Mouse (Mus musculus): ENCODE measurements around the gene Rfc1.
A peak's percentile ranks its signal among the peaks of the same experiment; 100 is the strongest.

Rfc1 gene

DNA sequence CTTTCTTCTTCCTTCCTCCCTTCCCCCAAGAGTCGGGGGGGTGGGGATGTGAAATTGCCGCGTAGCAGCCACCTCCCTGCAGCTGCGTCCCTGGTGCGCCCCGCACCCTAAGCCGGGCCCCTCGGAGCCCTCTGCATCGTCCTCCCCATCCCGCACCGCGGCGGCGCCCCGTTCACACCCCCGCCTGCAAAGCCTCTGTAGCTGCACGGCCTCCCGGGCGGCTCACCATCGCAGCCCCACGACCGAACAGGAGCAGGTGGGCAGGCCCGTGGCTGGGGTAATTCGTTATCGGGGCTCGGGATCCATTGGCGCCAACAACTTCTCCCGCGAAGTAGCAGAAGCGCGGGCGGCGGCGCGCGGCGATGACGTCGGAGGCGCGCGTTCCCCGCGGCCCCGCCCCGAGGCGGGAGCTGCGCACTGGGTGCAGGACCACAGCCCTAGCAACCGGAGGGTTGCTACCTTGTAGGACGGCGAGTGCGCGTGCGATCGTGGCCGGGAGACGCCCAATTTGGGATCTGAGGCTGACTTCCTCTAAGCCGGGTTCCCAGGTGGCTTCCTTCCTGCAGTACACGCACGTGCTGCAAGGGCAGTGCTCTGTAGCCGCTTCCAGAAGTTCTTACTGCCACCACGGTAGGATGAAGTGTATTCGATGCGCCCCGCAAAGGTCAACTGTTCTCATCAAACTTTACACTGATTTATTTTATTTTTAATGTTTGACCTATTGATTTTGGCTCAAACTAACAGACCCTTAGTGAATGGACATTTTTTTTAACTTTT lies at the start of gene Rfc1:
Rfc1 (minus strand) TSS at position 373 of the 777 bp plus-strand sequence.
- DNase-seq (ENCODE audit: low spot score) = peak; percentile 91

DNA sequence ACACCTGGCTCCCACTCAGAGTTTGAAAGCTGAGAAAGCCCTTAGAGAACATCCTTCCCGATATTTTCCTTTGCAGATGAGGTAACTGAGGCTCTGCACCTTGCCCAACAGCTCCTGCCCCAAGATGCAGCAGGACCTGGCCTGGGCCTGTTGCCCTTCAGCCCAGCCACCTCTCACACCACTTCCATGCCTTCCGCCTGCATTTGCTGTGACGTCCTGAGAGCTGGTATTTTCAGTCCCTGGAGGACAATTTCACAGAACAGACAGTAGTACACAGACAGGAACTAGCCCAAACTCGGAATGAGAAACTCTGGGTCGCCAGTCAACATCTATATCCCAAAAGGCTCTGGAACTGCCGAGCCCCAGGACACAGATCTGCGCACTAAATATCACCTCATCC lies 39.3 kb upstream of the Rfc1 start:
- no peak for DNase-seq (ENCODE audit: low spot score)

DNA sequence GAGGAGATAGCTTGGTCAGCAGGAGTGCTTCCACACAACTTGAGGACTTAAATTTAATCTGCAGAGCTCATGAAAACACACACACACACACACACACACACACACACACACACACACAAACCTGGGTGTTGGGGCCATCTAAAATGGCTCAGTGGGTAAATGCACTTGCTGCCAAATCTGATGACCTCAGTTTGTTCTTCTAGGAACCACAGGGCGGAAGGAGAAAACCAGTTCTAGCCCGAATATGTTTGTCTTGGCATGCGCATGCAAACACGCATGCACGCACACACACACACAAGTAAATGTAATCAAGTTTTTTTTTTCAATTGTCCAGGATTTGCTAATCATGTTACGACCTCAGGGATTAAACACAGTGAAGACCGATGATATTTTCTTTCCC lies 36.1 kb upstream of the Rfc1 start:
- DNase-seq (ENCODE audit: low spot score) = no peak

DNA sequence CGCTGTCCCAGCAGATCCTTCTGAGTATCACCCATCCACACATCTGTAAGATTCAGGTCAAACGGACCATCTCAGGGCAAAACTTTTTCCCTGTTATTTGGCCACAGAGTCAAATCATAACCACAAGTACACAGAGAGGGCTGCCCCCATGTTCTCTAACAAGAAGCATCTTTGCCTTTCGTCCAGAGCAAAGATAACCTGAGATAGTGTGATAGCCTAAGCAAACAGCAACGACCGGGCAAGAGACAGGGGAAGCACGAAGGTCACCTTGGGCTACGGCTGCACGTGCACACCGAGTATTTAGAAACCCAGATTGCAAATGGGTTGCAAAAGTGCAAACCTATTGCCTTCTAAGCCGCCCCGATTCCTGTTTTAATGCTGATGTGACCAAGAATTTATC lies 32.4 kb upstream of the Rfc1 start:
- no peak for DNase-seq (ENCODE audit: low spot score)

DNA sequence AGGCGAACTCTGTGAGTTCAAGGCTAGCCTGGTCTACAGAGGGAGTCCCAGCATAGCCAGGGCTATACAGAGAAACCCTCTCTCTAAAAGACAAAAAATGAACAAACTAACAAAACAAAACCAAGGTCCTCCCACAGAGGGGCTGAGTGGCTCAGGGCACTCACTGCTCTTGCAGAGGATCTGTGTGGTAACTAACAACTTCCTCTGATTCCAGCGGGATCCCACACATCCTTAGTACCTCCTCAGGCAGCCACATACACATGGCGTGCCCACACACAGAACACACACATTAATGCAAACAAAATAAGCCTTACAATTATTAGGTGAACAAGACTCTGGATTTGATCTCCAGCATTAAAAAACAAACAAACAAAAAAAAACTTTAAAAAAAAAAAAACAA lies 22.3 kb upstream of the Rfc1 start:
- DNase-seq (ENCODE audit: low spot score) = no peak

DNA sequence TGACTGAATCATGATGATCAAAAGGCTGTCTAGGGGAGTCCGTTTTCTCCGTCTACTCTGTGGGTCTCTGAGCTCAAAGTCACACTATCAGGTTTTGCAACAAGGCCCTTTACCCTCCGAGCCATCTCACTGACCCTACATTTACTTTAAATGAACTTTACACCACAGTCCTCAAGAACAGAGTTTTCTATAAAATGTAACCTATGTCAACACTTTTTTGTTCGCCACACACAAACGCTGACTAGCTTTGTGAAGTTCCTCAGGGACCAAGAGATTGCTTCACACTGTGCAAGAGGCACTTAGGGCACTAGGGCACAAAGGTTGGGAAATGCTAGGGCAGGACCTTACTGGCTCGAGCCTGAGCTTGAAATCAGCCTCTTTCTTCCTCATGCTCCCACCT lies 21.4 kb upstream of the Rfc1 start:
- no peak for DNase-seq (ENCODE audit: low spot score)

DNA sequence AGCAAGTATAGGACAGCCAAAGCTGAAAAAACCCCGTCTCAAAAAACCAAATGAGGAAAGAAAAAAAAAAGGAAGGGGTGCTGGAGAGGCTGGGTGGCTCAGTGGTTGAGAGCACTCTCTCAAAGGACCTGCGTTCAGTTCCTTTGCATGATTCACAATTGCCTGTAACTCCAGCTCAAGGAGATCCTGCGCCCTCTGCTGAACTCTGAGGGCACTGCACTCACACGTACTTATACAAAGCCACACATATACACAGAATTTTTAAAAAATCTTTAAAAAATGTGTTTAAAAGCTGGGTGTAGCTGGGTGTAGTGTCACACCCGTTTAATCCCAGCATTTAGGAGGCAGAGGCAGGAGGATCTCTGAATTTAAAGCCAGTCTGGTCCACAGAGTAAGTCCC lies 19.5 kb upstream of the Rfc1 start:
- no peak for DNase-seq (ENCODE audit: low spot score)

DNA sequence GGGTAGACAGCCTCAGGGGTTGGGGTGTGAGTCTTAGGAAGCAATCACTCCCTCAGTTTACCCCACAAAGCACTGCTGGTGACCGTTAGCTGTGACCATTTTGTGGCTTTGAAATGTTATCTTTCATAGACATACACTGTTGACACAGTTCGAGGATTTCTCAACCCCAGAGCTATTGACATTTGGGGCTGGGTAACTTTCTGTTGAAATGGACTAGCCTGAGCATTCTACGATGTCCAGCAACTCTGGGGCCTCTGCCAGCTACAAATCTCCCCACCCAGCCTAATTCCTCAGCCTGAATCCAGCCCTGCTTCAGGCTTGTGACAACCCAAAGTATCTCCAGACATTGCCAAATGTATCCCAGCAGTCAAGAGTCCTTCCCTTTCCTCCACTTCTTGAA lies 18.6 kb upstream of the Rfc1 start:
- no peak for DNase-seq (ENCODE audit: low spot score)

DNA sequence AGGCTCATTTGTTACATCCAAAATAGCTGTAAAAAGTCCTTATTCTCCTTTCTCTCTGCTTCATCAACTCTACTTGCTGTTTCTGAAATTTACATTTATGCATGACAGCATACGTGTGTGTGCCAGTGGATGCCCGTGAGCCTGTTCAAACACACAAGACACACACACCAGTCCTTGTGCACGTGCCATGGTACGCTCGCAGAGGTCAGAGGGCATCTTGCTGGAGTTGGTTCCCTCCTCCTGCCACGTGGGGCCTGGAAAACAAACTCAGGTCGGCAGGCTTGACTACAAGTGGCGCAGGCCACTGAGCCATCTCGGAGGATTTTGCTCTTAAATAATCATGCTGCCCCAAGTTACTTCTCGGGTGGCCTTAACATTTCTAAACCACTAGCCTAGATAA lies 15.0 kb upstream of the Rfc1 start:
- DNase-seq (ENCODE audit: low spot score) = no peak

DNA sequence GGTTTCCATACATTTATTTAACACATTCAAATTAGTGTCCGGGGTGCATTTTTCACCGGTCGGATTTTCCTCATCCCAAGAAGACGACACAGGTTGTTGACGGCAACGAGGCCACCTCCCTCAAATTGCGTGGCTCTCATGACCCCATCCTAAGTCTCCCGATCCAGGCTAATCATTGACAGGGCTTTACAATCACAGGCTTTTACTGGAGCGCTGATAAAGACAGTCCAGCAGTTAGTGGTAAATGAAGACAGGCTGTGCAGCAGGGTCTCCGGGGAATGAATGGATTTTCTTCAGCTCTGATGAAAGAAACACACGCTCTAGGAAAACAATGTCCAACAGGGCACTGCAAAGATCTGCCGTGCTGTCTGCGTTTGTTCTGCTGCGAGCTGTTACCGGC lies 12.7 kb upstream of the Rfc1 start, which contains the start of gene Klb:
Klb (plus strand) TSS at position 147 of the 400 bp plus-strand sequence.
- no peak for DNase-seq (ENCODE audit: low spot score)

DNA sequence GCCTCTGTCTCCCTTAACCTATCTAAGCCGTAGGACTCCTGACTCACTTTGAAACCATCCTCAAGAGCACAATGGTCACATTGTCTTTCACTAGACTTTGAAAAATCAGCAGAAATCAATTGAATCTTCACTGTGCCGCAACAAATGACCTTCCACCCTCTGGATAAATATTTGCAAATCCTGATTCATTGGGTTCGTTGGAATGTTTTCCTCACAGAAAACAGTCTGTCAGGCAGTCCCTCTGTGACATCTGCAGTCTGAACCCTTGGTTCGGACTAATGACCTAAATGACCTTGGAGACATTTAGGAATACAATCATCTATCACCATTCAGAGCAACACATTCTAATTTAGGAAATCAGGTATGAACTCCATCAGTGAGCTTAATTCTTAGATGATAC lies 4.7 kb upstream of the Rfc1 start:
- DNase-seq (ENCODE audit: low spot score) = no peak

DNA sequence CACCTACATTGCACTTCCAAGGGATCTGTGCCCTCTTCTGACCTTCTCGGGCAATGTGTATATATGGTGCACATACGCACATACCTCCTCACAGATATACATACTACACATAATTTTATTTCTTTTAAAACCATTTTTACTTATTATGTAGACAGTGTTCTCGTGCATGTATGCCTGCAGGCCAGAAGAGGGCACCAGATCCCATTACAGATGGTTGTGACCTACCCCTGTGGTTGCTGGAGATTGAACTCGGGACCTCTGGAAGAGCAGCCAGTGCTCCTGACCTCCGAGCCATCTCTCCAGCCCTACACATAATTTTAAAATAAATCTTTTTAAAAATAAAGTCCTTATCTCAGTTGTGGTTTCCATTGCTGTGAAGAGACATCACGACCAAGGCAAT lies 2.9 kb upstream of the Rfc1 start:
- no peak for DNase-seq (ENCODE audit: low spot score)

DNA sequence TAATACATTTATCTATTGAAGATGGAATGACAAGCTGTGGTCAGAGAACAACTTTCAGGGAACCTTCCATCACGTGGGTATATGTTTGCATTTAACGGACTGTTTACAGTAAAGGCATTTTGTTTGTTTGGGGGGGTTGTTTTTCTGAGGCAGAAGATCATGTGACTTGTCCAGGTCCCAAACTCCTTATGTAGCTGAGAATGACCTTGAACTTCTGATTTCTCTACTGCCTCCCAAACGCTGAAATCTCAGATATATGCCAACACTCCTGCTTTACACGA lies 545 bp upstream of the Rfc1 start:
- no peak for DNase-seq (ENCODE audit: low spot score)

DNA sequence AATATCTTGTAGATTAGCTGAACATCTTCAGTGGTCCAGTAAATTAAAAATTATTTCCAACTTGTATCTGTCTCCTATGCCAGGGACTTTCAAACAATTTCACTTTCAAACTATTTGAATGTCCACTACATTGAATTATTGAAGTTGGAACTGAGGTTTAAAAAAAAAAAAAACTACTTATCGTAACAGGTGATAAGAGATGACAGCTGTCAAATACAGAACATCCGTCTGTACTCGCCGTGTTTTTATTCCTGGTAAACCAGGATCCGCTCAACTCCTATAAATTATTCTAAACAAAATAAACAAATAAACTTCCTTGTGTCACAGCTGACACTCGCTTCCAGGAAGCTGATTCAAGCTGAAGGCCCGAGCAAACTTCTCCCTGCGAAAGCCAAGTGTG lies 682 bp downstream of the Rfc1 start:
- DNase-seq (ENCODE audit: low spot score) = no peak

DNA sequence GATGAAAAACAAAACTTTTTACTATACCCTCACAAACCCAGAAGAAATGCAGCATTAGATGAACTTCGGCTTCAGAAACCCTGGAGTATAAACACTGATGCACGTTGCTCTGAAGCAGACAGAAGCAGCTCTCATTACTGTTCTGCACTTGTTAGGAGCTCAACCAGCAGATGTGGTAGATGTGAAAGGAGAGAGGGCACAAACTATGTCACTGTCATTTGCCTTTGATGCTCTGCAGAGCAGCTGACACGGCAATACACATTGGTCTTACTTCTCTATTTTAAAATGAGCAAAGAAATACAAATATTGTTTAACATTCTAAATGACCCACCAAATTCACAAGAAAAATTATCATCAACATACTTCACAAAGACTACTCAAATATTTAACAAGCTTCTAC lies 5.5 kb downstream of the Rfc1 start:
- DNase-seq (ENCODE audit: low spot score) = no peak

DNA sequence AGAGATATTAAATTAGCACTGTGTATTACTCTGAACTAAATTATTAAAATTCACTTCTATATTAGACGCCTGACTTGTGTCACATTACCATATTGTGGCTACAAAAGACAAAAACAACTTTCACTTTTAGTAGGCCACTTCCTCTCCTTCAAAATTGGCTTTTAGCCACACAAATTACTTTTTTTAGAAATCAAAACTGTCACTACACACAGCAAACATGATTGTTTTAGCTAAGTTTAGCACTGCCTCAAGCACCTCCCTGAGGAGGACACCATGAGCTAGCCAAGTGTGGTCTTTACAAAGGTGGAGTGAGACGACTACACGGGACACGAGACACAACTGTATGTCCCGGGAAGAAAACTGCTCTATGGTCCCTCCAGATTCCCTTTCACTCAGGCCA lies 9.3 kb downstream of the Rfc1 start:
- no peak for DNase-seq (ENCODE audit: low spot score)

DNA sequence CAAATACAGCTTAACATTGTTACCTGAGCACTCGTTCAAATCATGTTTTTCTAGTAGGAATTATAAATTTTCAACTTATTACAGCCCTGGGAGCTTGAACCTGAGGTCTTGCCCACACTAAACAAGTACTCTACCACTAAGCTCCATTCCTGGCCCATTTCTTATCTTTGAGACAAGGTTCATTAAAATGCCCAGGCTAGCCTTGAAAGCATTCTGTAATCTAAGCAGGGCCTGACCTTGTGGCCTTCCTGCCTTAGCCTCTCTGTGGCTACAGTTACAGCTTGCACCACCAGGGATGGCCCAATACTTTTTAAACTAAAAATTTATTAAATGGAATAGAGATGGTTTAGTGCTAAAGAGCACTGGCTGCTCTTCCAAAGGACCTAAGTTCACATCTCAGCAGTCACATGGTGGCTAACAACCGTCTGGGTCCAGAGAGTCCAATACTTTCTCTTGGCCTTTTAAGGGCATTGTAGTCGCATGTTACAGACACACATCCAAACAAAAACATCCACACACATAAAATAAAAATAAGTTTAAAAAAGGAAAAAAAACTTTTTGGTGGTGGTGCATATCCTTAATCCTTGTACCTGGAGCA lies 10.6 kb downstream of the Rfc1 start:
- no peak for DNase-seq (ENCODE audit: low spot score)

DNA sequence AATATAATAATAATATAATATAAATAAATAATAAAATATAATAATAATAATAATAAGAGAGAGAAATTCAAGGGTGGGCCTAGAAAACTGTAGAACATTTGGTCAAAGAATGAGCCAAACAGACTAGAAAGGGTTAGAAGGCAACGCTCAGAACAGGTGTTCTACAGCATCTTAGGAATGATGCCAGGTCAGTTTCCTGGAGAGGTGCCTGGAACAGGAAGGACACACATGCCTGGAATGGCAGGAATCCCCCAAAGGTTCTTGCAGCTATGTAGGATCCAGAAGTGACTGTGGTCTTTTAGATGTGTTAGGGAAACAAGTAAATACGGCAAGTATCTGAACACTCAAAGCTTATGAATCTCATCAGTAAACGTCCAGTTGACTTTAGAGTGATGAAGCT lies 11.2 kb downstream of the Rfc1 start:
- no peak for DNase-seq (ENCODE audit: low spot score)

DNA sequence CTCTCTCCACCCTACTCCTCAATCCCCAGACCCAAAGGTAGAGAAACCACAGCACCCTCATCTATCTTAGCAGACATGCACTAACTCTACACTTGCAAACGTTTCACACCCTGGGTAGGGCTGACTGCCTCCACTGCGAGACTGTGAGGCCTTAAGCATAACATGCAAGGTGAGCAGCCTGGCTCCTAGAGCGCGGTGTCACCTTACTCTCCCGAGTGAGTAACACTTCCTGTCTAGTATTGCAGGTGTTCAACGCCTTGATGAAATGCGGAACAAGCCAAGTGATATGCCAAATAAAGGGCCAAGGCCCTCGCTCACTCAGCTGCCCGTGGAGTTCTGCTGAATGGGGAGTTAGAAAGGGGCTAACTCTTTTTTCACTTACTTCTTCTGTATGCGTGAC lies 13.3 kb downstream of the Rfc1 start:
- DNase-seq (ENCODE audit: low spot score) = no peak

DNA sequence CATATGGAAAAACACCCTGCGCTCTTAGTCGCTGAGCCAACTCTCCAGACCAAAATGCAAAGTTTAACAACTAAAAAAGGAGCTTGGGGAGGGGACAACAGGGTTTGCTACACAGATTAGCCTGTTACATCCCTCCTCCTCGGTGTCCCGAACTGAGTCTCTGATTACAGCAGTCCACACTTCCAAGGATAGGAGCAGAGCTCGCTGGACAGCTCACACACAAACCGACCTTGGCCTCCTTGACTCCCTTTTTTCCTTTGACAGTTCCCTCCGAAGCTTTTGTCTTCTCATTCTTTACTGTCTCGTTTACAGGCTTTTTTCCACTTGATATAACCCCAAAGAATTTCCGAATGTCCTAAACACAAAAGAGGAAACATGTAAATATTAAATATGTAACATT lies 16.3 kb downstream of the Rfc1 start:
- DNase-seq (ENCODE audit: low spot score) = peak; percentile 31

DNA sequence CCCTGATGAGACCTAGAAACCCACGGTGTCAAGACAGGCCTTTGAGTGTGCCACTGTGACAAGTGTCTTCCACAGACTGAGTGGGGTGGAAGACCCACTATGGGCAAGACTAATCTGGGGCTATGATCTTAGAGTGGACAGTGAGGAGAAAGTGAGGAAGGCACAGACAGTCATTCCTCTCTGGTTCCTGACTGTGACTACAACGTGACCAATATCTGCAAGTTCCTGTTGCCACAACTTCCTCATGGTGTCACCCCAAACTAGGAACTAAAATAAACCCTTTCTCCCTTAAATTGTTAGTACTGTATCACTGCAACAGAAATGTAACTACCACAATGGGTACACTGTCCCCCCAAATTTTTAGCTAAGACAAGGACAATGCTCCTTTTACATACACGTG lies 26.6 kb downstream of the Rfc1 start:
- DNase-seq (ENCODE audit: low spot score) = no peak

DNA sequence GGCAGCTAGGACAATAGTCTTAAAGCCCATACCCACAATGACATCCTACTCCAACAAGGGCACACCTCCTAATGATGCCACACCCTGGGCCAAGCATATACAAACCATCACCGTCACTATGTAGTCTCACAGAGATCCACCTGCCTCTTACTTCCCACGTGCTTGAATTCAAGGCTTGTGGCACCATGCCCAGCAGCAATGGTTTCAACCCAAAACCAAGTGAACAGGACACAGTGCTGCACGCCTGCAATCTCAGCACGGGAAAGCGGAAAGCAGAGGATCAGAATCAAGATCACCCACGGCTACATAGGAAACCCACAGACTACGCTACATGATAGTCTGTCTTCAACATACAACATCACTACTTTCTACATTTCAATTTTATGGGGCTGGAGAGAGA lies 27.3 kb downstream of the Rfc1 start:
- DNase-seq (ENCODE audit: low spot score) = no peak

DNA sequence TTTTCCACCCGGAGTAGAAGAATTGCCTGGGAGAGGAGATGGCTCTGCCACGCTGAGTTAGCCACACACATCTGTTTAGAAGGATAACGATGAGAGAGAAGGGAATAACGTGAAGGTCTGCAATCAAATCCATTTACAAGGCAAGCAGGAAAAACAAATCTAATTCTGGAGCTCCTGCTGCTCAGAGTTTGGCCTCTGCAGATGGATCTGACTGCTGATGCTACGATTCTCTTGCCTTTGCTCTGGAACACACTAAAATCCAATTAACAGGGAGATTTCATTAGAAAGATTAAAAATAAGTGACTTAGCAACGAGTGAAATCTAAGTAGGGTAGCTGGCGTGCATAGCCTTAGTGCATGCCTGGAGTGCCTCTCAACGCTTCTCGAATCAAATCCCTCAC lies 30.0 kb downstream of the Rfc1 start:
- no peak for DNase-seq (ENCODE audit: low spot score)

DNA sequence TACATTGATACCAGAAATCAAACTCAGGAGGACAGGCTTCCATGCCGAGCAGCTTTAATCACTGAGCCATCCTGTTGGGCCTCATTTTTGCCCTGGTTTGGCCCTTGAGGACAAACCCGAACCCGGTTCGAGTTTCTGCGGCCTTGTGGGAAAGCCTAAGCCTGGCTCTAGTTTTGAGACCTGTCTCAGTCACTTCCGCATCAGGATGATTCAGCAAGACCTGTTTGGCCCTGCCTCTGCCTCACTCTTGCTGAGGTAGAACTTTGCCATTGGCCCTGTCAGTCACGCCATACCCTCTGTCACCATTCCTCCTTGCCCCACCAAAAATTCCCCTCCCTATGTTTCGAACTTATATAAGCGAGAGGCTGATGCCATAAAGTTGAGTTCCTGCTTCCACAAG lies 35.3 kb downstream of the Rfc1 start:
- no peak for DNase-seq (ENCODE audit: low spot score)
